In genomic region chr7:139310487-139310951, GRCm38 (mm10) we compare ENCODE assay signal across 9 mouse cellular contexts.
DNase-seq lines count a peak whose midpoint lies in the region; ATAC-seq lines count a peak whose summit lies in the region.
"Had no signal": no experiment of that assay in that cellular context is flagged by ENCODE, and none has a peak within 500 bp of the region (broad histone marks: within the 10 kb centered on the region; RNA-seq: fewer than 3 reads in every experiment).

No protein-coding gene starts in this region.

- H3K9ac ChIP-seq in forebrain, embryonic 13.5 days: no peak overlapping the region
- no peak overlapping the region for H3K9ac ChIP-seq in hindbrain, embryonic 11.5 days (ENCODE audit: low read depth, low read length)
- H3K9ac ChIP-seq in midbrain, embryonic 16.5 days (ENCODE audit: low read depth, low read length): no peak overlapping the region

- no peak overlapping the region for H3K27ac ChIP-seq in forebrain, embryonic 13.5 days
- no peak overlapping the region for H3K27ac ChIP-seq in hindbrain, embryonic 11.5 days (ENCODE audit: low read depth, low read length)
- no peak overlapping the region for H3K27ac ChIP-seq in midbrain, embryonic 16.5 days (ENCODE audit: low read length)
- H3K27ac ChIP-seq: macrophage had no signal

- peaks cover 2% of the 10 kb centered on the region; the same call in 1 of the 2 replicates for H3K27me3 ChIP-seq in forebrain, embryonic 13.5 days
- no peaks in the 10 kb centered on the region for H3K27me3 ChIP-seq in hindbrain, embryonic 11.5 days (ENCODE audit: control insufficient read depth, insufficient read depth, low read length)
- no peaks in the 10 kb centered on the region for H3K27me3 ChIP-seq in midbrain, embryonic 16.5 days (ENCODE audit: control insufficient read depth, insufficient read depth, low read depth, low read length)

- intact Hi-C loops in gastrocnemius, postnatal 14 days (cut with DNase I; ENCODE audit: low total_unique reads): loop anchor here (5.0 kb wide), 1 partner anchor 57 kb away; no protein-coding TSS in a partner anchor

- 14% methylated on average over 6 of the region's 6 CpGs for WGBS in forebrain, embryonic 13.5 days
- WGBS in hindbrain, embryonic 11.5 days: 59% methylated on average over 6 of the region's 6 CpGs
- 30% methylated on average over 6 of the region's 6 CpGs for WGBS in midbrain, embryonic 16.5 days

- no peak overlapping the region for H3K4me2 ChIP-seq in forebrain, embryonic 13.5 days
- H3K4me2 ChIP-seq in hindbrain, embryonic 11.5 days (replicated peaks; ENCODE audit: low read depth, low read length): no peak overlapping the region
- H3K4me2 ChIP-seq in midbrain, embryonic 16.5 days (ENCODE audit: low read length): no peak overlapping the region

- no peak overlapping the region for H3K4me3 ChIP-seq in forebrain, embryonic 13.5 days
- H3K4me3 ChIP-seq in hindbrain, embryonic 11.5 days (ENCODE audit: low read depth, low read length): no peak overlapping the region
- no peak overlapping the region for H3K4me3 ChIP-seq in midbrain, embryonic 16.5 days (ENCODE audit: low read depth, low read length)

- H3K36me3 ChIP-seq in forebrain, embryonic 13.5 days (ENCODE audit: poor library complexity, severe bottlenecking): no peaks in the 10 kb centered on the region
- H3K36me3 ChIP-seq in hindbrain, embryonic 11.5 days (ENCODE audit: control insufficient read depth, insufficient read depth, low read length): no peaks in the 10 kb centered on the region
- no peaks in the 10 kb centered on the region for H3K36me3 ChIP-seq in midbrain, embryonic 16.5 days (ENCODE audit: control insufficient read depth, insufficient read depth, low read length)

- peak; percentile 80 for ATAC-seq in forebrain, embryonic 13.5 days
- peak; percentile 38; the same call in 1 of the 2 replicates for ATAC-seq in hindbrain, embryonic 11.5 days (ENCODE audit: low FRiP score)
- ATAC-seq in midbrain, embryonic 16.5 days: peak; percentile 64

- no peaks in the 10 kb centered on the region for H3K9me3 ChIP-seq in forebrain, embryonic 13.5 days (replicated peaks)
- H3K9me3 ChIP-seq in hindbrain, embryonic 11.5 days (ENCODE audit: control insufficient read depth, low read length): no peaks in the 10 kb centered on the region
- H3K9me3 ChIP-seq in midbrain, embryonic 16.5 days (replicated peaks; ENCODE audit: control insufficient read depth, low read length, poor library complexity, severe bottlenecking): no peaks in the 10 kb centered on the region

- peaks cover 11% of the 10 kb centered on the region for H3K4me1 ChIP-seq in forebrain, embryonic 13.5 days
- no peaks in the 10 kb centered on the region for H3K4me1 ChIP-seq in hindbrain, embryonic 11.5 days (replicated peaks; ENCODE audit: control insufficient read depth, insufficient read depth, low read length)
- H3K4me1 ChIP-seq in midbrain, embryonic 16.5 days (ENCODE audit: control insufficient read depth, insufficient read depth, low read length): peaks cover 4% of the 10 kb centered on the region; the same call in 1 of the 2 replicates

- DNase-seq in gastrocnemius, postnatal 14 days: peak; percentile 38
- no peak for DNase-seq in gastrocnemius, adult 8-10 months (ENCODE audit: low spot score in 2 of 2)
- DNase-seq in hindbrain, embryonic 11.5 days (ENCODE audit: low spot score): no peak
- no peak for DNase-seq in adipocyte (ENCODE audit: low spot score)
- DNase-seq in ovary, postnatal 14 days (ENCODE audit: low spot score): no peak
- no peak for DNase-seq in frontal cortex, postnatal 36 days (ENCODE audit: low spot score in 2 of 2)
